Mouse (Mus musculus) monocyte, adult 2 months (primary cell): Measurements from ENCODE around the gene Nfs1.
"Not testable (repeated sequence)": the region's sequence is repeated elsewhere in the genome, so short reads cannot be mapped to it uniquely, and the experiment has no call there.

ENCODE experiments used
- DNase-seq, 2 experiments: peaks; one replicate each; pipeline ENCODE4 v3.0.0; 2022; ENCODE audit warnings: low spot score in 2 of 2, low read depth in 1 of 2

The Nfs1 gene

DNA sequence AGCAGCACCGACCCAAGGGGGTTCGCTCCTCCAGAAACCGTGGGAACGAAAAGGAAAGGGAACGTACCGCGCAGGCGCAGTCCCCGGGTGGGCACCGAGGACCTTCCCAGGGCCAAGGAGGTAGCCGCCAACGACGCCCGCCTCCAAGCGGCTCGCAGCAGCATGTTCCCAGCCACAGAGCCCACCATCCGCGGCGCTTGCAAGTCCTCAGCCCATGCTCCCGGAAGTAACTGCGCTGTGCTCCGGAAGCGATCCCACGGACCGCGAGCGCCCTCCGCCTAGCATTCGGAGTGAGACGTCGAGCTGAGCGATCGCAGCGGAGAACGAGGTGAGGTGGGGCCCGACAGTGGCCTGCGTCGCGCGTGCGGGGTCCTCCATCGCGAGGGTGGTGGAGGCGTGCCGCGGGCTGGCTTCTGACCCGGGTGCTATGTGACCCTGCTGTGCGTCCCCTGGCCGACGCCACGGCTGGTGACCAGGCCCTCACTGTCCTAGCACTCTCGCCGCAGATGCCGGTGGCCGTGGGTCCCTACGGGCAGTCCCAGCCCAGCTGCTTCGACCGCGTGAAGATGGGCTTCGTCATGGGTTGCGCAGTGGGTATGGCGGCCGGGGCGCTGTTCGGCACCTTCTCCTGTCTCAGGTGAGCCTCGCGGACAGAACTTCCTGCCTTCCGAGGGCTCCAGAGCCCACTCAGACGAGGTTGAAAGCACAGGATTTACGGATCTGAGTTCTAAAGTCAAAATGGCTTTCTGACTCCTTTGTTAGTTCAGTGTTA is at the start of gene Nfs1, which contains the start of gene Romo1:
TSS of gene Nfs1 (minus strand) at position 234 of the 772 bp plus-strand sequence.
TSS of gene Romo1 (plus strand) at position 87 of the 772 bp plus-strand sequence.
- peak; percentile 59 to 77 for DNase-seq

DNA sequence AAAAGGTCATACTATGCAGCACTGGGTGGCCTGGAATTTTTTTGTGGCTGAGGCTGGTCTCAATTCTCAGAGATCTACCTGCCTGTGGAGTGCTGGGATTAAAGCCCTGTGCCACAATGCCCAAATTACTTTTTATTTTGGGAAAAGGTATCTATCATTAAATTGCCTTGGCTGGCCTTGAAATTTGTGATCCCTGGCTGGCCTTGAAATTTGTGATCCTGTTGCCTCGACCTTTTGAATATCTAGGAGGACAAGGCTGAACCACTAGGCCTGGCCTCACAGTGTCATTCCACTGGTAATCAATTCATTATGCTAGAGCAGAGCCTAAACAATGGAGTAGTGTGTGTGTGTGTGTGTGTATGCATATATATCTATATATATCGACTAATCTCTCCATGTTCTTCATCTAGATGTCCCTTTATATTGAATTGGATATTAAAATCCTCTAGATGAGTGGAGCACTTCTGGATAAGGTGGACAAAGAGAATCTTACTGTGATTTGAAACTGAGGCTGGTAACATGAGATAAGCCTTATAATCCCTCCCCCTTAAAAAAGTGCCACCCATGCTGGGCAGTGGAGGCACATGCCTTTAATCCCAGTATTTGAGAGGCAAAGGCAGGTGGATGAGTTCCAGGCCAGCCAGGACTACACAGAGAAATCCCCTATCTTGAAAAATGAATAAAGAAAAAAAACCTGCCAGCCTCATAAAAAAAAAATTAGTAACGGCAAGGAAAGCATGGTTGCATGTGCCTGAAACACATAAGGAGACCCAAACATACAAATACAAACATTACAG is 49.3 kb upstream of the Nfs1 start:
- no peak for DNase-seq

DNA sequence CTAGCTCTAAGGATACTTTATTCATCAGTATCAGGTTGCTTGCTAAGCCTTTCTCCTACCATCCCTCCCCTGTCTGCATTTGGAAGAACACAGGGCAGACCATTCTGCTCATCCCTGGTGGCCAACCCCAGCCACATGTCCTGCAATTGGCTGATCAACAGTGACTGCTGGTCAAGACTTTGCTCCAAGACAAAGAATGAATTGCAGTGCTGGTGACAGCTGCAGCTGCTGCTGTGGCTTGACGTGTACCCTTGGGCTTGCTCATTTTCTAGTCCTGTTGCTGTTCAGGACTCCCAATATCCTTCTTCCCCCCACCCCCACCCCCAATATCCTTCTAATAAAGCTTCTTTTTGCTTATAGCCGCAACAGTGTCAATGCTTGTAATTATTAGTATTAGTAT is 48.1 kb upstream of the Nfs1 start:
- DNase-seq = no peak

DNA sequence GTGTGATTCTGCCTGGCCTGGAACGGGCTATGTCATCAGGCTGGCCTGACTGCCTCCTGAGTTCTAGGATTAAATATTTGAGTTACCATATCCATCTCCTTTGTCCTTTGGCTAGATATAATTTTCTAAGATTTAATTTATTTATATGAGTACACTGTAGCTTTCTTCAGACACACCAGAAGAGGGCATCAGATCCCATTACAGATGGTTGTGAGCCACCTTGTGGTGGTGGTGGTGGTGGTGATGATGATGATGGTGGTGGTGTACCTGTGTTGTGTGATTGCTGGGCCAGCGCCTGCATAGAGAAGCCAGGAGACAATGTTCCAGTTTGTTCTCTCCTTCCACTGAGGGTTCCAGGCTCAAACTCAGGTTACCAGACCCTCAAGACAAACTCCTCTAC is 47.6 kb upstream of the Nfs1 start:
- no peak for DNase-seq

DNA sequence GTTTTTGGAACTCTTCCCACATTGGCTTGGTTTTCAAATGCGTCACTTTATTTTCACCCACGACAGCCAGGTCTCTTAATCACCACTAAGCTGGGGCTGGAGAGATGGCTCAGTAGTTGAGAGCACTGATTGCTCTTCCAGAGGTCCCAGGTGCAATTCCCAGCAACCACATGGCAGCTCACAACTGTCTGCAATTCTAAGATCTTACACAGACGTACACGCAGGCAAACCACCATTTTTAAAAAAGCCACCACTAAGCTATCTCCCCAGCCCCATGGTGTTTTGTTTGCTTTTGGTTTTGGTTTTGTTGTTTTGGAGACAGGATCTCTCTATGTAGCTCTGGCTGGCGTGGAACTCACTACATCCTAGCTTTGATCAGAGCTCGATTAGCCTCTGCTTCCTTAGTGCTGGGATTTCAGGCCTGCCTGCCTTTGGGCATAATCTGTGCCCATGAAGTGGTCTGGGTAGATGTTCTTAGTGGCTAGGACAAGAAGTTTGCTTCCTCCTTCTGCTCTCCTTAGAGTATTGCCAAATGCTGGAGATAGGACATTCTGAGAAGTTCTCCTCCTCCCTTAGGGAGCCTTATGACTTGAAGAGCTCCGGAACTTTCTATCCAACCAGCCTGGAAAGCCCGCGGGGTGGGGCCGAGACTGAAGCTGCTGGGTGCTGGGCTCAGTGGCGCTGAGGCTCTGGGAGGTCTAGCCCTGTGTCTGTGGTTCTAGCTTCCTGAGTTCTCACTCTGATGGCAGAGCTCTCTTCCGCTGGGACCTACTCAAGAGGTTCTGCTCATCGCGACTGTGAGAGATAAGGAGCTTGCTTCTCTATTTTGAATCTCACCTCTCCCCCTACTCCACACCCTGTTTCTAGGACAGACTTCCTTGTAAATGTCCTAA is 46.3 kb upstream of the Nfs1 start:
- peak; percentile 31 to 57 for DNase-seq

DNA sequence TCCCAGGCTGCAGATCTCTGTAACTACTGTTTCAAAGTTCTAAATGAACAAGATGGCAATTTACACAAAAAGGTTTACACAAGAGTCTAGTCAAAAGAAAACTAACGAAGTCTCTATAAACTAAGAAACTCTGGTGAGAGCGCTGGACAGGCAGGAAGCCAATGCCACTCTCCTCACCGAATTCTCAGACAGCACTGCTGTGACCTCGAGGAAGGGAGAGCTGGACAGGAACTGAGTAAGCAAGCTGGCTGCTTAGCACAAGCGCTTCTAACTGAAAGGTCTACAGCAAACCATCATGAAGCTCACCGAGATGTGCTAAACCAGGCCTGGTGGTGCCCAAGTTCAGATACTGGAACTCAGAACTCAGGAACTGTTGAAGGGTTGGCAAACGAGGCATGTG is 45.3 kb upstream of the Nfs1 start:
- not testable (repeated sequence) for DNase-seq

DNA sequence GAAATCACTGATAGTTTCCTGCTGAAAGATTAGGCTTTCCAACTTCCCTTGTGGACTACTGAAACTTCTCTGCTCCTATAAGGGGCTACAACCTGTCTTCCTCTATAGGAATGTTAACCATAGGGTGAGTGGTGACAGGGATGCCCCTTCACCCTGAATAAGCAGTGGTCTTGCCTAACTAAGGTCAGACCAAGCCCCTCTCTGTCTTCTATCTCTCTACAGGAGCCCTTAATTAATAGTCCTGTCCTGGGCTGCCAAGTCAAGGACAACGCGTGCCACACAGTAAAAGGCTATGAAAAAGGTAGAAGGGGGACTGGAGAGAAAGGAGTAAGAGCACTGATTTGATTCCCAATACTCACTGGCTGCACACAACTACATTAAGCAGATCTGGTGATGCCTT is 37.6 kb upstream of the Nfs1 start:
- DNase-seq = no peak

DNA sequence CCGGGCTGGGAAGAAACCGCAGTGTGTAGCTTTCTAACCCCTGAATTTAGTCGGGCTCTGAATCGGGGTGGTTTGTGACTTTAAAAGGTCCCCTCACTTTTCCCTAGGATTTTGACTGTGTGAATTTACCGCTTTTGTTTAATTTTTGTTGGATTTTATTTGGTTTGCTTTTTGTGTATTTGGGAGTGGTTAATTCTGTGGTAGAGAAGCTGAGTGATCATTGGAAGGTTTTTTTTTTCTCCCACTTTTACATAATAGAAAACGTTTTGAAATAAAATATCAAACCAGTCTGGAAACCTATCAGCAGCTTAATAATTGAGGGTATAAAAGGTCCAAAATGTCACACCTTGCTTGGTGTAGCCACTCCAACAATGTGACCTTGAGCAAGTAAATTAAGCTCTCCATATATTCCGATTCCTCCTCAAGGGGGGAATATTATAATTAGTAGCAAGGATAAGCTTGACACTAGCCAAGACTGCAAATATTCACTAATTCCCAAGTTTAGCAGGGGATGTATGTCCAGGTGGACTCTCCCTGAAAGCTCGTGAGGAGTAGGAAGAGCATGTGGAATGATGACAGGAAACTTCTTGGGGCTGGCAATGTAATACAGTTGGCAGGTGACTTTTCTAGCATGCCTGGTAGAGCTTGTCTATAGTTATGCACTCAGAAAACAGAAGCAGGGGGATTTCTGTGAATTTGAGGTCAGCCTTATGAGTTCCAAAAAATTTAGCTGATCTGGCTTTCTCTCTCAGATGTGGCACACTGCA is 37.0 kb upstream of the Nfs1 start:
- DNase-seq = no peak

DNA sequence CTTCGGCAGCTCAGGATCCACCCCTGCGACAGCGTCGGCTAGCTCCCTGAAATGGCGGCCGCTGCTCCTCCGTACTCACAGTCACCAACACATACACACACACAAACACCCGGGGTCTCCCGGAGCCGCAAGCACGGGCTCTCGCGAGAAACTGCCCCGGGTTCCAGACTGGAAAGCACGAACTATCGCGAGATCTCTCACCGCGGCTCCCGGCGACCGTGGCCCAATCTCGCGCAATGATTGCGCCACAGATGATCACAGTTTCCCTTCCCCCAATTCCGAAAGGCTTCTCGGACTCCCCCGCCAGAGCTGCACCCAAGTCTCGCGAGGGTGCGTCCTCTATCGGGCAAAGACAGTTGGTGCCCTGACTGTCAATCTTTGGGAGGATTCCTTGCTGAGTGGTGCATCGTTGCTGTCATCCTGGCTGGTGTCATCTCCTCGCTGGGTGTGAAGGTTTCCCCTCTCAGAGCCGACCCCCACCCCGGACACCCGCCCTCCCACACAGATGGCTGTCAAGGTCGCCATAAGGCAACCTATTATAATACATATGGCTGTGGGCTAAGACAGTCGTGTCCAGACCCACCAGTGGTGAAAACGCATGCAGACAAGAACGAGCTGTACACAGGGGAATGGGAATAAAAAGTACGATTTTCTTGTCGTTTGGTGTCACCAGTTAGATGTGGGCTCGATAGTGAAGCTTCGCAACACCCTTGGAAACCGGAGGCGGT is 36.3 kb upstream of the Nfs1 start, which contains the start of gene Rbm39:
TSS of gene Rbm39 (minus strand) at position 145 of the 728 bp plus-strand sequence.
- DNase-seq = peak; percentile 99 to 100

DNA sequence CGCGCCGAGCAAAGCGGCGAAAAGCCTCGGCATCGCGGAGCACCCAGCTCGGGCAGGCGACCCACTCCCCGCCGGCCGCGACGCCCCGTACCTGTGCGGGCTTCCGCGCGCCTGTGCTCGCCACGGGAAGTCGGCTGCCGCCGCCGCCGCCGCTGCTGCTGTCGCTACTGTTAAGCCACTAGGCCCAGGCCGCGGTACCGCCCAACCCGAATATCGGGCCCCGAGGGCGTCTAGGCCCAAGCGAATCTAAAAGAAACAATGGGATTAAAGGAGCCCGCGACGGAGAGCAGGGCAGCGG is 35.8 kb upstream of the Nfs1 start:
- no peak for DNase-seq

DNA sequence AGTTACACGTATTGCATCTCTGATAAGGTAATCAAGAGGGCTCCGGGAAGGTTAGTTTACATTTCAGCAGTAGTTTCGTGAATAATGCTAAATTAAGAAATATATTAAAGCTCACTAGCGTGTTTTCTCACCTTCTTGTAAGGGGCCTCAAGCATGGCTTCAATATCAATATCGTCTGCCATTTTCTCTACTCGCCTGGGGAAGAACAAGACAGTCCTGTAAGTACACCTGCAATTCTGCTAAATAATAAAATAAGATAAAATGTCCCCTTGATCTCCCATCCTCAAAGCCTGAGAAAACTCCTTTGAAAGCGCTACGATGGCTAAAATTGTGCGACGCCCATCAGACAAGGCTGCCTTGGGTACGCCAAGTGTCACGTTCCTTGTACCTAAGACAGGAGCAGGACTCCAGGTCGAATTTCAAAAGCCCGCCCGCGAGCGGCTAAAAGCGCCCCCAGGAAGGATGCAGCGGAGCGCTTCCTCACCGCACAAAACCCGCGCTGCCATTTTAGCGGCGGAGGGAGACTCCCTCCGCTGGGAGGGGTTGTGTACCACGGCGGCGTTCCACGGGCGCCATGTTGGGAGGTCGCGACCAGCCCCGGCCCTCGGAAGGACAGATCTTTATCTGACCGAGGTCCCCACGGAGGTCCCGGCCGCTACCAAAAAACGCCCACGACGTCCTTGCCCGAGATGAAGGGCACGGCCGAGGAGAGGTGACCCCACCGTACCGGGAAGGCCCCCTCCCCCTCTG is 35.2 kb upstream of the Nfs1 start:
- peak; percentile 55 to 78 for DNase-seq

DNA sequence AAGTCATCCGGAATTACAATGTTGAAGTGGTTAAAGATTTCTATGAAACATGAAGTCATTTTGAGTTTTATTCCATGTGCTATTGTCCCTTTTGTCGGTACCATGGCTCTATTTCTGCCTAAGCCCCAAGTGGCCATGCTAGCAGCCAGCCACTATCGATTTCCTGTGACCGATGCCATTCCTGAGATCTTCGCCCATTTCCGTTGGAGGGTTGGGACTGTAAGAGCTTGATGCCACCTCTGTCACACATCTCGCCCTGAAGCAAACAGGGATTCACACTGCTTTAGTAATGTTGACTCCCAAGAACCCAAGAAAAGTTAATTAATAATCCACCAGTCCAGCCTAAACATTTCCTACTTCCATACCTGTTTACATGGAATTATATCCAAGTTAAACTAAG is 33.7 kb upstream of the Nfs1 start:
- DNase-seq = no peak

DNA sequence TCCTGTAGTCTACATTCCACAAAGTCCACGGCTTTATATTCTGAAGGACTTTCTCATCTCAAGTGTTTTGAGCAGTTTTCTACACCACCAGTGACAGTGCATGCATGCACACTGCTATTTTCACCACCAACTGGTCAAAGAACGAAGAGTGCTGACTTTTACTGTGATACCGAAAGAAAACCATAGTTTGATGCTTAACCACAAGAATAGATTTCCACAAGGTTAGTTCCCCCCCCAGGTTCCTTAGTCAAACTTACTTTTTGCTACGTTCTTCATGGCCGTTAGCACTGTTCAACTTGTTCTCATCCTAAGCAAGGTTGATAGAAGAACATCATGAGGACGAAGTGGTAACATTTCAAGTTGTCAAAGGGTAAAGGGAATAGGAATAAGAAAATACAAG is 33.1 kb upstream of the Nfs1 start:
- DNase-seq = no peak

DNA sequence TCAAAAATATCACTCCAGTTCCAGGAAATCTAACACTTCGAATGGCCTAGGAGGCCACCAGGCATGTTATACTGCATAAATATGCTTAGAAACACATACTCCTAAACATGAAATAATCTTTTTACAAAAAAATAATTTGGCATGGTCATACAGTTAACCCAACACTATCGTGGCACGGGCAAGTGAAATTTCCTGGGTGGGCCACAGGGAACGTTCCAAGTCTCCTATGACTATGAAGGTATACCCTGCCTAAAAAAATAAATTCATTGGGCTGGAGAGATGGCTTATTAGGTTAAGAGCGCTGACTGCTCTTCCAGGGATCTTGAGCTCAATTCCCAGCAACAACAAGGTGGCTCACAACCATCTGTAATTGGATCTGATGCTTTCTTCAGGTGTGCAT is 22.6 kb upstream of the Nfs1 start:
- no peak for DNase-seq

DNA sequence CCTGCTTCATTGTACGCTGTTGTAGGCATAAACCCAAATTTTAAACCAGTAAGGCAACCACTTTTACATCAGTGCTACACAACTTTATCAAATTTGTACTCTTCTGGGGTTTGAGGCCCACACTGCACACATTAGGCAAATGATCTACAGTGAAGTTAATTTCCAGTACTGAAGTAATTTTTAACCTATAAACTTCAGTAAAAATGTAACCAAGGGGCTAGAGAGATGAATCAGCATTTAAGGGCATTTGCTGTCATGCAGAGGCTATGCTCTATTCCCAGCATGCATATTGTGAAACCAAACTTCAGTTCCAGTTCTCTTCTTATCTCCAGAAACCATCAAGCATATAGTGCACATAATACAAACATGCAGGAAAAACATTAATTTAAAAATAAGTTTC is 21.5 kb upstream of the Nfs1 start:
- DNase-seq = no peak

DNA sequence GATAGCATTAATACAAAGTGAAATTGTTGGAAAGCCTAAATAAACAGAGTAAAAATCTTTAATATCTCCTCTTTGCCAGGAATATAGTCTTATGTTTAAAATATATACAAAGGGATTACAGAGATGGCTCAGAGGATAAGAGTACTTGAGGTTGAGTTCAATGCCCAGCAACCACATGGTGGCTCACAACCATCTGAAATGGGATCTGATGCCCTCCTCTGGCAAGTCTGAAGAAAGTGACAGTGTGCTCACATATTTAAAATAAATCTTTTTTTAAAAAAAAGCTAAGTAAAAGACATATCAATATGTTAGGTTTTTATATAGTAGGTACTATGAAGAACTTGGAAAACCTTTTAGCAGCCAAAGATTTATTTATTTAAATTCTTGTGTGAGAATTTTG is 7.6 kb upstream of the Nfs1 start:
- no peak for DNase-seq

DNA sequence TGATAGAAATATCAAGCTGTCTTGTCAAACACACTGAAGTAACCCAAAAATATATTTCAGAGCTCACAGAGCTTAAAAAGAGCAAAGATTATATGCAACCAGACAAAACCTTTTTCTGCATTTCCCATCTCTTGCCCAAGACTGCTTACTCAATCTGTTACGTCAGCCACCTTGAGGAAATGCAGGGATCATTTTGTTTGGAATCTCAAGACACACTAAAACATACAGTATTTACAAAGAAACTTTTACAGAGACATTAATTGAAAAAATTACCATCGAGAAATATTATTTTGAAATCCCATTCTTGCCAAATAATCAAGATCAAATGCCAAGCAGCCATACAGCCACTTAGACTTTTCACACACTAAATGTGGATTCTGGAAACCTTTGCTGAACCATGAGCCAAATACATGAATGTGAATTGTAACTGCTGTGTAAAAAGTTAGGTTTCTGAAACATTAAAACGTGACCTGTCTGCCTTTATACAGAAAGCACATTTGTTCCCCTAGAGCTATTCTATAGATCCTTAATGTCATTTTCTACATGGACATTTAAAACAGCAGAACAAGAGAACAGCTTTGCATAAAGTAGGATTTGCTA is 3.4 kb upstream of the Nfs1 start:
- no peak for DNase-seq

DNA sequence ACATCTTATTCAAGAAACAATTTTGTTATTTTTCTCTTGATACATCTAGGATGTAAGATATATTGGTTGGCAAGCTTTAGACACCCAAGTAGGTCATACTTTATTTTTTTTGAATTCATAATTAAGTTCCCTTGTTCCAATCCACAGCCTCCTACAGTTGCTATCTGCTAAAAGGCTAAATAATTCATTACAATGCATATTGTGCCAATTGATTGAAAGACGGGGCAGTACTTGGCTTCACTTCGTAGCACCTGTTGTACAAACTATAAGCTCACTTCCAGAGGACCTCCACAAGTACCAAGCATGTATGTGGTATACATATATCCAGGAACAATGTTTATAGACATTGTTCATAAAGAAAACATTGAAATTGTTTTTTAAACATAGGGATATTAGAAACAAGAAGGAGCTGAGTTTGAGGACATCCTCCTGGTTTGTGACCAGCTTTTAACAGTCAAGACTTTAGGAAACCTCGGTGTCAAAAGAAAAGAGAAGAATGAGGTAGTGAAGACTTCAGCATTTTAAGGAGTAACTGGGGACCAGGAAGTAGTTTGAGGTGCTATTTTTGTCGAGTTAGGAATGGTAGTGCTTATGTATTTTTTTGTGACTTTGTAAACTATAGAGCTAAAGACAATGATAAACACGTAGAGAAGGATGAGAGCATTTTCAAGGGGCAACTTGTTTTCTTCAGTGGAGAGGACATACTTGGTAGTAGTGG is 2.4 kb upstream of the Nfs1 start:
- DNase-seq = no peak
